Comparison of ENCODE assay signal across 18 mouse cellular contexts in the genomic region with DNA sequence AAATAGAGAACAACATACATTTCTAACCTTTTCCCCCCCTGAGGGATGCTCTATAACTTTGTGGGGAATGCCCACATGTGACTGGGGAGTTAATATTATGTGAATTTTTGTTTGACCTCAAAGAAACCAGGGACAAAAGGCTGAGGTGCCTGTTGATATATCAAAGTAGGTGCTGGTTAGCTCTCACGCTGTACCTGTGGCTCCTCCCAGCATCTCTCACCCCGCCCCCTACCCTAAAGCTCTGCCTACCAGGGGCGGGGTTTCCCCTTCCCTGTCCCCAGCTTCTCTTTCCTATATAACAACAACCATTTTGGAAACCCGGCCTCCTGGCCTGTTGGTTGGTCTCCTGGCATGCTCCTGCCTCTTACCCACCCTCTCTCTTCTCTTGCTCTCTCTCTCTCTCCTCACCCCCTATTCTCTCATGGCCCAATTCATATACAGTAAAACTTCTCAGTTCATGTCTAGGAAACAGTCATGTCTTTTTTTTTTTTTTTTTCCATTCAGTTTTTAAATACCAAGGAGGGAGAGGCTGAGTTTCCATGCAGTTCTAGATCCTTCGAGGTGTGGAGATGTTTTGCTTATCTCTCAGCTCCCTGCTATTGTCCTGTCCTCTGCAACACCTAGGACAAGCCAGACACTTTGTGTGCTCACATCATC. TPM values are rescaled to one million over a fixed set of nuclear protein-coding genes. Genes with fewer than 3 reads are reported as not detected.
DNase-seq lines count a peak whose midpoint lies in the region; ATAC-seq and TF ChIP-seq lines count a peak whose summit lies in the region.
"Had no signal": no experiment of that assay in that cellular context is flagged by ENCODE, and none has a peak within 500 bp of the region (broad histone marks: within the 10 kb centered on the region; RNA-seq: fewer than 3 reads in every experiment).

No protein-coding gene starts in this region.

- H3K9me3 ChIP-seq in lung, postnatal 0 days (ENCODE audit: low read length) = no peaks in the 10 kb centered on the region
- no peaks in the 10 kb centered on the region for H3K9me3 ChIP-seq in CH12.LX (replicated peaks; ENCODE audit: low read length)
- H3K9me3 ChIP-seq in stomach, postnatal 0 days (ENCODE audit: control insufficient read depth, low read length) = no peaks in the 10 kb centered on the region
- no peaks in the 10 kb centered on the region for H3K9me3 ChIP-seq in kidney, embryonic 16.5 days (ENCODE audit: low read length)
- H3K9me3 ChIP-seq: G1E; kidney, embryonic 15.5 days; megakaryocyte, embryonic 14.5 days had no signal

- TF ChIP-seq EP300 in lung, postnatal 0 days (IDR thresholded peaks at IDR 0.05) = no peak
- TF ChIP-seq EP300 in CH12.LX (IDR thresholded peaks at IDR 0.05; ENCODE audit: low read length) = peak; percentile 61
- no peak for TF ChIP-seq EP300 in stomach, postnatal 0 days (optimal IDR thresholded peaks at IDR 0.05)

- no peak overlapping the region for H3K9ac ChIP-seq in lung, postnatal 0 days (replicated peaks; ENCODE audit: low read depth)
- H3K9ac ChIP-seq in CH12.LX (ENCODE audit: insufficient read depth, low read depth) = no peak overlapping the region
- H3K9ac ChIP-seq in stomach, postnatal 0 days (ENCODE audit: low read length) = no peak overlapping the region
- no peak overlapping the region for H3K9ac ChIP-seq in kidney, embryonic 16.5 days (replicated peaks; ENCODE audit: low read length)
- H3K9ac ChIP-seq: hindbrain, embryonic 14.5 days; kidney, embryonic 15.5 days had no signal

- no peak for TF ChIP-seq POLR2A in CH12.LX (IDR thresholded peaks at IDR 0.05; ENCODE audit: low read depth, low read length)
- no peak for TF ChIP-seq POLR2A in bone marrow macrophage, adult 2 months (IDR thresholded peaks at IDR 0.05; ENCODE audit: borderline replicate concordance, low read depth, low read length)

- 0 out of 2 replicates have a peak, but pooled peaks have one; percentile 5 for ATAC-seq in lung, postnatal 0 days
- peak; percentile 70 for ATAC-seq in stomach, postnatal 0 days (ENCODE audit: low FRiP score, low TSS enrichment)
- ATAC-seq in kidney, embryonic 16.5 days (ENCODE audit: low FRiP score, low TSS enrichment) = no peak
- ATAC-seq: intestine, embryonic 16.5 days had no signal

- dilution Hi-C loops in CH12.LX (cut with MboI; ENCODE audit: extremely low pct_ligation_motif_present, extremely low pct_unique_long_range_greater_than_20kb, low sequenced_read_pairs) = no loop called here

- no peak overlapping the region for H3K4me2 ChIP-seq in lung, postnatal 0 days (replicated peaks; ENCODE audit: low read depth, low read length)
- 0 out of 2 replicates have a peak overlapping the region, but pooled peaks have one; percentile 22 for H3K4me2 ChIP-seq in CH12.LX (ENCODE audit: insufficient read depth, low read depth, poor library complexity, severe bottlenecking)
- H3K4me2 ChIP-seq in stomach, postnatal 0 days (replicated peaks; ENCODE audit: low read depth) = no peak overlapping the region
- H3K4me2 ChIP-seq in kidney, embryonic 16.5 days (replicated peaks; ENCODE audit: low read depth, low read length) = no peak overlapping the region
- H3K4me2 ChIP-seq: heart, embryonic 11.5 days; hindbrain, embryonic 14.5 days; kidney, embryonic 15.5 days had no signal

- WGBS in lung, postnatal 0 days = 55% methylated on average over 5 of the region's 5 CpGs
- 56% methylated on average over 5 of the region's 5 CpGs for WGBS in stomach, postnatal 0 days
- WGBS in kidney, embryonic 16.5 days = 74% methylated on average over 5 of the region's 5 CpGs

- TF ChIP-seq CTCF in lung, postnatal 0 days (IDR thresholded peaks at IDR 0.05) = no peak
- no peak for TF ChIP-seq CTCF in CH12.LX (conservative IDR thresholded peaks at IDR 0.05 in 1 of 2, IDR thresholded peaks at IDR 0.05 in 1 of 2; ENCODE audit: low read depth in 2 of 2, low read length in 2 of 2)
- no peak for TF ChIP-seq CTCF in bone marrow macrophage, adult 2 months (IDR thresholded peaks at IDR 0.05; ENCODE audit: low read depth, low read length)
- TF ChIP-seq CTCF in stomach, postnatal 0 days (IDR thresholded peaks at IDR 0.05; ENCODE audit: low read depth) = no peak

- no peak overlapping the region for H3K4me3 ChIP-seq in lung, postnatal 0 days (ENCODE audit: low read depth, low read length)
- no peak overlapping the region for H3K4me3 ChIP-seq in CH12.LX (replicated peaks in 1 of 3; ENCODE audit: low read depth in 2 of 3, low read length in 2 of 3, poor library complexity in 1 of 3)
- no peak overlapping the region for H3K4me3 ChIP-seq in bone marrow macrophage, adult 2 months (ENCODE audit: insufficient read depth, low read length)
- no peak overlapping the region for H3K4me3 ChIP-seq in stomach, postnatal 0 days (ENCODE audit: low read depth, low read length)
- no peak overlapping the region for H3K4me3 ChIP-seq in kidney, embryonic 16.5 days (ENCODE audit: low read length)
- H3K4me3 ChIP-seq: kidney, embryonic 15.5 days; megakaryocyte, embryonic 14.5 days had no signal

- H3K27ac ChIP-seq in lung, postnatal 0 days (ENCODE audit: low read length) = no peak overlapping the region
- H3K27ac ChIP-seq in CH12.LX (ENCODE audit: insufficient read depth, low read depth) = no peak overlapping the region
- H3K27ac ChIP-seq in bone marrow macrophage, adult 2 months (ENCODE audit: insufficient read depth, low read depth, low read length) = peak overlapping the region; percentile 99
- no peak overlapping the region for H3K27ac ChIP-seq in stomach, postnatal 0 days (replicated peaks)
- no peak overlapping the region for H3K27ac ChIP-seq in kidney, embryonic 16.5 days (ENCODE audit: low read length)
- H3K27ac ChIP-seq: hindbrain, embryonic 14.5 days; kidney, embryonic 15.5 days had no signal

- H3K27me3 ChIP-seq in lung, postnatal 0 days (replicated peaks; ENCODE audit: insufficient read depth, low read length) = no peaks in the 10 kb centered on the region
- H3K27me3 ChIP-seq in CH12.LX (replicated peaks) = no peaks in the 10 kb centered on the region
- H3K27me3 ChIP-seq in stomach, postnatal 0 days (ENCODE audit: control insufficient read depth, insufficient read depth, low read length) = no peaks in the 10 kb centered on the region
- no peaks in the 10 kb centered on the region for H3K27me3 ChIP-seq in kidney, embryonic 16.5 days (ENCODE audit: insufficient read depth, low read length)
- H3K27me3 ChIP-seq: kidney, embryonic 15.5 days had no signal

- no peaks in the 10 kb centered on the region for H3K36me3 ChIP-seq in lung, postnatal 0 days (ENCODE audit: insufficient read depth, low read length)
- H3K36me3 ChIP-seq in CH12.LX (replicated peaks in 1 of 2; ENCODE audit: control insufficient read depth in 1 of 2, insufficient read depth in 1 of 2, low read length in 1 of 2) = no peaks in the 10 kb centered on the region
- no peaks in the 10 kb centered on the region for H3K36me3 ChIP-seq in stomach, postnatal 0 days (ENCODE audit: control insufficient read depth, insufficient read depth, low read length)
- no peaks in the 10 kb centered on the region for H3K36me3 ChIP-seq in kidney, embryonic 16.5 days (ENCODE audit: insufficient read depth, low read length)
- H3K36me3 ChIP-seq: G1E; kidney, embryonic 15.5 days had no signal

- no peaks in the 10 kb centered on the region for H3K79me2 ChIP-seq in CH12.LX (replicated peaks; ENCODE audit: control insufficient read depth, extremely low read depth, insufficient read depth, poor library complexity, severe bottlenecking)

- in situ Hi-C loops in CH12.LX (cut with MboI; ENCODE audit: low pct_ligation_motif_present, low pct_unique_long_range_greater_than_20kb, low sequenced_read_pairs) = no loop called here

- DNase-seq in lung, postnatal 0 days (ENCODE audit: low spot score) = no peak
- no peak for DNase-seq in lung, adult 18-20 months
- DNase-seq in CH12.LX (ENCODE audit: extremely low read depth) = peak; percentile 69
- DNase-seq in stomach, postnatal 0 days (ENCODE audit: low spot score) = peak; percentile 43
- no peak for DNase-seq in adrenal gland, postnatal 4 days (ENCODE audit: low spot score in 2 of 2)
- DNase-seq: cerebellum, adult 8-10 months; layer of hippocampus, postnatal 36 days; lung, postnatal 14 days; thymus, postnatal 25 days had no signal

- H3K4me1 ChIP-seq in lung, postnatal 0 days (ENCODE audit: insufficient read depth, low read depth, low read length) = 0 out of 2 replicates have a peak, but pooled peaks cover 3% of the 10 kb centered on the region
- H3K4me1 ChIP-seq in CH12.LX (ENCODE audit: control insufficient read depth in 1 of 2, insufficient read depth in 2 of 2) = peaks cover 32 to 57% of the 10 kb centered on the region in 2 experiments
- H3K4me1 ChIP-seq in bone marrow macrophage, adult 2 months (ENCODE audit: control insufficient read depth, insufficient read depth, low read length) = peaks cover 53% of the 10 kb centered on the region
- 0 out of 2 replicates have a peak, but pooled peaks cover 5% of the 10 kb centered on the region for H3K4me1 ChIP-seq in stomach, postnatal 0 days (replicated peaks; ENCODE audit: control insufficient read depth, insufficient read depth)
- H3K4me1 ChIP-seq in kidney, embryonic 16.5 days (ENCODE audit: insufficient read depth, low read length) = peaks cover 23% of the 10 kb centered on the region

- TF ChIP-seq RAD21 in CH12.LX (IDR thresholded peaks at IDR 0.05; ENCODE audit: low read depth, low read length) = no peak

TF ChIP-seq in CH12.LX, 34 proteins besides CTCF, POLR2A, EP300 and RAD21:
- 0 out of 2 replicates have a peak, but pooled peaks have one; percentile 8 for TF ChIP-seq MEF2A (IDR thresholded peaks at IDR 0.05; ENCODE audit: borderline replicate concordance, low read depth, low read length)
- no peak for TF ChIP-seq ZKSCAN1 (IDR thresholded peaks at IDR 0.05; ENCODE audit: borderline replicate concordance, low read depth, low read length)
- peak; percentile 93 for TF ChIP-seq ZNF384 (IDR thresholded peaks at IDR 0.05; ENCODE audit: low read depth, low read length)

RNA-seq across cellular contexts. Expression of a gene that starts 54.8 kb away (rescaled TPM):
- polyA plus RNA-seq in lung, postnatal 0 days (2015; fragmentation: Nextera tagmentation; extraction: Ambion mirVana) = 0.23 TPM in 1 of 2 replicates, not detected in the other
- total RNA-seq in CH12.LX (2012; rRNA removed) (2.2 TPM in 2 replicates), CH12.LX (2014; rRNA removed) (1.1 TPM in 2 replicates)
- polyA plus RNA-seq in CH12.LX (2012; ENCODE audit: insufficient read length, low read depth) = 1.1 and 1.3 TPM in 2 replicates
- 3.0 and 3.2 TPM in 2 replicates for polyA plus RNA-seq in bone marrow macrophage, adult 2 months (2012; ENCODE audit: insufficient read depth, insufficient read length, missing spikeins)
- polyA plus RNA-seq in stomach, postnatal 0 days (2015; fragmentation: Nextera tagmentation; extraction: Ambion mirVana) = 0.08 and 0.33 TPM in 2 replicates
- 0.27 and 0.30 TPM in 2 replicates for polyA plus RNA-seq in kidney, embryonic 16.5 days (2015; fragmentation: Nextera tagmentation; extraction: Ambion mirVana)
- 1 to 10 TPM; 3.6 to 4.3 TPM for total RNA-seq in adrenal gland, postnatal 4 days (2021)
- total RNA-seq: neutrophil, adult 5-6 weeks had no signal
- polyA plus RNA-seq: G1E had no signal

Comparison
In these comparisons a context has a peak if more than half of its experiments do, and no peak if none do; other contexts are left out.
1. DNase-seq: peak in CH12.LX (single experiment) and stomach, postnatal 0 days (single experiment); none in lung, postnatal 0 days (single experiment), lung, adult 18-20 months (0 of 2) and adrenal gland, postnatal 4 days (0 of 2).